Mouse (Mus musculus) CH12.LX (cell line): ENCODE results near the gene Phldb1. TPM values are rescaled to one million over a fixed set of nuclear protein-coding genes. Genes with fewer than 3 reads are reported as not detected.

Experiments
- DNase-seq: peaks from one replicate; pipeline ENCODE4 v3.0.0-alpha.2; 2013; ENCODE audit errors: extremely low read depth
- H3K27ac ChIP-seq: 2 replicates; pipeline ENCODE4 v1.5.1; 2012; ENCODE audit warnings: low read depth, mild to moderate bottlenecking, control low read depth, moderate library complexity; ENCODE audit not compliant: insufficient read depth
- H3K27me3 ChIP-seq: replicated peaks from 2 replicates; pipeline ENCODE3; 2012; ENCODE audit warnings: inconsistent platforms
- H3K36me3 ChIP-seq, 2 experiments: replicated peaks in 1 of 2; 2 replicates each; pipeline versions ENCODE3 to v1.6.1; 2012; ENCODE audit warnings: inconsistent platforms in 1 of 2, low read length in 1 of 2, mild to moderate bottlenecking in 1 of 2, mixed read lengths in 1 of 2, moderate library complexity in 1 of 2; ENCODE audit not compliant: control insufficient read depth in 1 of 2, insufficient read depth in 1 of 2
- H3K4me1 ChIP-seq, 2 experiments: 2 replicates each; pipeline ENCODE4 v1.6.1; 2012; ENCODE audit warnings: inconsistent platforms in 1 of 2, moderate library complexity in 1 of 2; ENCODE audit not compliant: insufficient read depth in 2 of 2, control insufficient read depth in 1 of 2
- H3K4me2 ChIP-seq: 2 replicates; pipeline ENCODE4 v1.6.1; 2012; ENCODE audit warnings: low read depth, mild to moderate bottlenecking, control low read depth; ENCODE audit not compliant: poor library complexity, insufficient read depth, severe bottlenecking
- H3K4me3 ChIP-seq, 3 experiments: fragments of 150-350 bp in 1 of 3; sonication (generic) in 1 of 3; replicated peaks in 1 of 3; 2 replicates each; pipeline versions ENCODE3 to v1.5.1; 2011 to 2012; ENCODE audit warnings: low read depth in 2 of 3, low read length in 2 of 3, mild to moderate bottlenecking in 2 of 3, moderate library complexity in 2 of 3, control low read depth in 1 of 3, improper control_type of control experiment in 1 of 3, inconsistent platforms in 1 of 3, mixed read lengths in 1 of 3; ENCODE audit not compliant: poor library complexity in 1 of 3
- H3K79me2 ChIP-seq: replicated peaks from 2 replicates; pipeline ENCODE4 v1.6.1; 2012; ENCODE audit warnings: mild to moderate bottlenecking, moderate library complexity; ENCODE audit not compliant: control insufficient read depth, poor library complexity, insufficient read depth, severe bottlenecking; ENCODE audit errors: extremely low read depth
- H3K9ac ChIP-seq: 2 replicates; pipeline ENCODE4 v1.6.1; 2012; ENCODE audit warnings: low read depth, mild to moderate bottlenecking, control low read depth, moderate library complexity; ENCODE audit not compliant: insufficient read depth
- H3K9me3 ChIP-seq: replicated peaks from 2 replicates; pipeline ENCODE3; 2012; ENCODE audit warnings: low read length, inconsistent platforms, mixed read lengths
- CTCF ChIP-seq, 2 experiments: IDR thresholded peaks in 1 of 2; conservative IDR thresholded peaks in 1 of 2; 2 replicates each; pipeline ENCODE4 v1.5.1; 2011 to 2012; ENCODE audit warnings: low read depth in 2 of 2, low read length in 2 of 2, improper control_type of control experiment in 1 of 2, inconsistent platforms in 1 of 2, mild to moderate bottlenecking in 1 of 2, moderate library complexity in 1 of 2
- ELF1 ChIP-seq: IDR thresholded peaks from 2 replicates; pipeline ENCODE4 v1.6.1; 2014; ENCODE audit warnings: low read depth, mild to moderate bottlenecking, inconsistent platforms, low read length, improper control_type of control experiment
- EP300 ChIP-seq: IDR thresholded peaks from 2 replicates; pipeline ENCODE4 v1.6.1; 2011; ENCODE audit warnings: low read length, improper control_type of control experiment
- ETS1 ChIP-seq: conservative IDR thresholded peaks from 2 replicates; pipeline ENCODE4 v1.6.1; 2012; ENCODE audit warnings: low read depth, mild to moderate bottlenecking, inconsistent platforms, low read length, improper control_type of control experiment, moderate library complexity
- GABPA ChIP-seq: IDR thresholded peaks from 2 replicates; pipeline ENCODE4 v1.6.1; 2012; ENCODE audit warnings: low read depth, low read length, improper control_type of control experiment, inconsistent platforms; ENCODE audit not compliant: insufficient replicate concordance
- HCFC1 ChIP-seq: IDR thresholded peaks from 2 replicates; pipeline ENCODE4 v1.6.1; 2012; ENCODE audit warnings: low read depth, mild to moderate bottlenecking, inconsistent platforms, low read length, improper control_type of control experiment
- IRF4 ChIP-seq: IDR thresholded peaks from 2 replicates; pipeline ENCODE4 v1.6.1; 2014; ENCODE audit warnings: low read depth, mild to moderate bottlenecking, inconsistent platforms, low read length, improper control_type of control experiment
- KAT2A ChIP-seq: IDR thresholded peaks from 2 replicates; pipeline ENCODE4 v1.6.1; 2012; ENCODE audit warnings: low read length, improper control_type of control experiment, inconsistent platforms; ENCODE audit not compliant: insufficient replicate concordance
- MAFK ChIP-seq: IDR thresholded peaks from 2 replicates; pipeline ENCODE4 v1.6.1; 2011; ENCODE audit warnings: low read length, improper control_type of control experiment; ENCODE audit not compliant: insufficient replicate concordance
- MAX ChIP-seq: IDR thresholded peaks from 2 replicates; pipeline ENCODE4 v1.6.1; 2011; ENCODE audit warnings: low read length, improper control_type of control experiment
- MAZ ChIP-seq: IDR thresholded peaks from 2 replicates; pipeline ENCODE4 v1.6.1; 2012; ENCODE audit warnings: low read depth, mild to moderate bottlenecking, inconsistent platforms, low read length, improper control_type of control experiment, moderate library complexity
- MXI1 ChIP-seq: IDR thresholded peaks from 2 replicates; pipeline ENCODE4 v1.6.1; 2011; ENCODE audit warnings: mild to moderate bottlenecking, low read depth, low read length, improper control_type of control experiment
- MYC ChIP-seq: IDR thresholded peaks from 2 replicates; pipeline ENCODE4 v1.6.1; 2011; ENCODE audit warnings: low read depth, mild to moderate bottlenecking, improper control_type of control experiment, low read length
- NELFE ChIP-seq: IDR thresholded peaks from 2 replicates; pipeline ENCODE4 v1.6.1; 2011; ENCODE audit warnings: low read depth, low read length, improper control_type of control experiment
- PAX5 ChIP-seq: IDR thresholded peaks from 2 replicates; pipeline ENCODE4 v1.6.1; 2012; ENCODE audit warnings: low read length, inconsistent platforms, mixed read lengths
- POLR2A ChIP-seq: IDR thresholded peaks from 2 replicates; pipeline ENCODE4 v1.6.1; 2011; ENCODE audit warnings: low read depth, mild to moderate bottlenecking, improper control_type of control experiment, low read length
- POLR2AphosphoS2 ChIP-seq: IDR thresholded peaks from 2 replicates; pipeline ENCODE4 v1.6.1; 2011; ENCODE audit warnings: low read depth, low read length, improper control_type of control experiment
- RAD21 ChIP-seq: IDR thresholded peaks from 2 replicates; pipeline ENCODE4 v1.6.1; 2011; ENCODE audit warnings: low read depth, mild to moderate bottlenecking, low read length, improper control_type of control experiment, moderate library complexity
- RCOR1 ChIP-seq: conservative IDR thresholded peaks from 2 replicates; pipeline ENCODE4 v1.6.1; 2012; ENCODE audit warnings: low read depth, mild to moderate bottlenecking, inconsistent platforms, low read length, improper control_type of control experiment
- SMC3 ChIP-seq: IDR thresholded peaks from 2 replicates; pipeline ENCODE4 v1.6.1; 2011; ENCODE audit warnings: low read depth, low read length, improper control_type of control experiment
- TCF12 ChIP-seq: IDR thresholded peaks from 2 replicates; pipeline ENCODE4 v1.6.1; 2014; ENCODE audit warnings: low read depth, mild to moderate bottlenecking, inconsistent platforms, low read length, improper control_type of control experiment
- USF1 ChIP-seq: IDR thresholded peaks from 2 replicates; pipeline ENCODE4 v1.6.1; 2014; ENCODE audit warnings: low read depth, mild to moderate bottlenecking, inconsistent platforms, low read length, improper control_type of control experiment
- USF2 ChIP-seq: conservative IDR thresholded peaks from 2 replicates; pipeline ENCODE4 v1.6.1; 2011; ENCODE audit warnings: low read depth, low read length, improper control_type of control experiment
- ZC3H11A ChIP-seq: IDR thresholded peaks from 2 replicates; pipeline ENCODE4 v1.6.1; 2012; ENCODE audit warnings: low read depth, mild to moderate bottlenecking, inconsistent platforms, low read length, improper control_type of control experiment
- dilution Hi-C: fragments of 300-500 bp; cut with MboI; formaldehyde crosslinking; loops from 2 replicates; pipeline ENCODE4 v1.14.3; 2020; ENCODE audit warnings: low sequenced_read_pairs; ENCODE audit not compliant: extremely low pct_unique_long_range_greater_than_20kb, extremely low pct_ligation_motif_present
- in situ Hi-C: fragments of 300-500 bp; cut with MboI; formaldehyde crosslinking; loops from 3 replicates; pipeline ENCODE4 v1.14.3; 2019; ENCODE audit warnings: low sequenced_read_pairs, low pct_ligation_motif_present, low pct_unique_long_range_greater_than_20kb, mixed read lengths
- polyA plus RNA-seq: library from polyadenylated mRNA; unstranded; fragments of >175 nt; gene quantifications from 2 replicates; pipeline ENCODE4 v1.2.1, GENCODE M21; 2012; ENCODE audit warnings: low read depth; ENCODE audit not compliant: insufficient read length
- total RNA-seq, 2 experiments: library from RNA; depleted of rRNA; stranded (reverse); fragments of 300-350 nt in 1 of 2; fragments of >200 nt in 1 of 2; gene quantifications; 2 replicates each; pipeline ENCODE4 v1.2.3; 2012 to 2014

The Phldb1 gene
- total and polyA plus RNA-seq, 3 experiments: 7.9 to 15.1 (median 14.6) TPM

GRCm38 (mm10) chr9:44732921-44733530, 2.0 kb downstream of the Phldb1 start:
- TF ChIP-seq MAFK (no peak), MXI1 (no peak), RCOR1 (no peak), TCF12 (no peak), USF2 (no peak), CTCF (conservative IDR thresholded peaks at IDR 0.05 in 1 of 2, IDR thresholded peaks at IDR 0.05 in 1 of 2; ENCODE audit: low read depth in 2 of 2, low read length in 2 of 2) (no peak), MAZ (no peak), POLR2A (no peak), IRF4 (no peak), USF1 (no peak), MYC (no peak), ETS1 (no peak), EP300 (no peak), ZC3H11A (no peak)
- dilution Hi-C loops: no loop called here
- peaks cover 13 to 36% of the 10 kb centered on the region in 2 experiments for H3K4me1 ChIP-seq
- H3K79me2 ChIP-seq: no peaks in the 10 kb centered on the region
- peaks cover 42% of the 10 kb centered on the region for H3K27me3 ChIP-seq
- in situ Hi-C loops: no loop called here
- no peak for DNase-seq
- no peaks in the 10 kb centered on the region for H3K9me3 ChIP-seq
- no peak overlapping the region for H3K4me2 ChIP-seq
- H3K9ac ChIP-seq: no peak overlapping the region
- H3K27ac ChIP-seq: no peak overlapping the region
- H3K36me3 ChIP-seq: no peaks in the 10 kb centered on the region
- no peak overlapping the region for H3K4me3 ChIP-seq

- in situ Hi-C loops: no loop called here
- peaks cover 13 to 29% of the 10 kb centered on the region in 2 experiments for H3K4me1 ChIP-seq
- H3K9ac ChIP-seq: no peak overlapping the region
- no peak overlapping the region for H3K27ac ChIP-seq
- no peak overlapping the region for H3K4me3 ChIP-seq
- no peaks in the 10 kb centered on the region for H3K9me3 ChIP-seq
- H3K36me3 ChIP-seq: no peaks in the 10 kb centered on the region
- H3K4me2 ChIP-seq: no peak overlapping the region
- no peaks in the 10 kb centered on the region for H3K79me2 ChIP-seq
- dilution Hi-C loops: no loop called here
- H3K27me3 ChIP-seq: peaks cover 37% of the 10 kb centered on the region
- DNase-seq: no peak
- TF ChIP-seq MYC (no peak), ELF1 (no peak), ETS1 (no peak), CTCF (conservative IDR thresholded peaks at IDR 0.05 in 1 of 2, IDR thresholded peaks at IDR 0.05 in 1 of 2; ENCODE audit: low read depth in 2 of 2, low read length in 2 of 2) (no peak), MAX (no peak), PAX5 (no peak), SMC3 (no peak), HCFC1 (no peak), POLR2A (no peak), POLR2AphosphoS2 (no peak), KAT2A (no peak), TCF12 (no peak), IRF4 (no peak), RCOR1 (no peak), GABPA (no peak), ZC3H11A (no peak), RAD21 (no peak), NELFE (no peak), EP300 (no peak)
Observed at GRCm38 (mm10) chr9:44732130-44732549, 2.9 kb downstream of the Phldb1 start.
